Mouse (Mus musculus): ENCODE measurements around the gene Sp4. TPM values are rescaled to one million over a fixed set of nuclear protein-coding genes. Genes with fewer than 3 reads are reported as not detected.

Gene Sp4
- total RNA-seq (2022): 10 to 100 TPM in 2 of 4 experiments, 1 to 10 TPM in 2; 9.5 to 14.1 (median 11.7) TPM

DNA sequence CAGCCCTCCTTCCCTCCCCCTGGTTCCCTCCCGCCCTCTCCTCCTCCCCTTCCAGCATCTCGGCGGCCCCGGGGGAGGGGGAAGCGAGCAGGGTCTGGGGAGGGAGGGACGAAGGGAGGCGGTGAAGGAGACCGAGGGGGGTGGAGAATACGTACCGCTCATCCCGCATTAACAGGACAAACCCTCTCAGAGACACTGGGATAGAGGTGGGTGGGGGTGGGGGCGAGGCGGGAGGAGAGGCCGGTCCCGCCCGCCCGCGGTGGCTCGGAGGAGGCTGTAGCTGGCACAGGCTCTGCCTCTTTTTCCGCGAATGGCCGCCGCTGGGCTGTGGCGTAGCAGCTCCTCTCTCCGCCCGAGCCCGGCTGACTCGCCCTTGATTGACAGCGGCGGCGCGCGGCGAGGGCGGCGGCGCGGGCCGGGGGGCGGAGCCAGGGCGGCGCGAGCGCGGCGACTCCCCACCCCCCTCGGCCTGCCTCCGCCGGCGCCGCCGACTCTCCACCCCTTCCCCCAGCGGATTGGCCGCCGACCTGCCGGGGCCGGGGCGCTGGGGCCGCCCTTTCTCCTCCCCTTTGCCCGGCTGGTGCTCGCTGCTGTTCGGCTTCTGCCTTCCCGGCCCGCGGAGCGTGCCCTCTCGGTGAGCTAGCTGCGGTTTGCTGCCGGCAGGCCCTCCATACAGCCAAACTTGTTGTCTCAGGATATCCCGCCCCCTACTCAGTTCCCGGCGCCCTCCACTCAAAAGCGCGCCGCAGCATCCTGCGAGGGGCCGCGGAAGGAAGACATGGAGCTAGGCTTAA is at the start of gene Sp4:
Sp4 (minus strand) TSS at position 369 of the 794 bp plus-strand sequence.
- DNase-seq (ENCODE audit: low spot score): peak; percentile 91

GRCm38 (mm10) chr12:118339107-118339506 is 37.9 kb upstream of the Sp4 start:
- peak; percentile 7 for DNase-seq (ENCODE audit: low spot score)

DNA sequence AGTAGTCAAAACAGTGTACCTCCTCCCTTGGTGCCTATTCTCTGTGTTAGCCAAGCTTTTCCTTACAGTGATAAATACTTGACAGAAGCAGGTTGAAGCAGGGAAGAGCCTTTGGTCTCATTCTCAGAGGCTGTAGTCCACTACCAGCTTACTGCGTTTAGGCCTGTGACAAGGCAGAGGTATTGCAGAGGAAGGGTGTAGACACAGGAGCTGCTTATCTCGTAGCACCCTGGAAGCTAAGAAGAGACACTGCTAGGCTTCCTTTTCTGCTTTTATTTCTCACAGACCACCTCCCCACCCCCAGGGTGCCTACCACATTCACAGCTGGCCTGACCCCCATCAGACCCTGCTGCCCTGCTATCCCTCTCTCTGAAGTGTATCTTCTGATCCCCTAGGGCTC is 37.0 kb upstream of the Sp4 start:
- DNase-seq (ENCODE audit: low spot score): no peak

GRCm38 (mm10) chr12:118337291-118337690 is 36.1 kb upstream of the Sp4 start:
- no peak for DNase-seq (ENCODE audit: low spot score)

DNA sequence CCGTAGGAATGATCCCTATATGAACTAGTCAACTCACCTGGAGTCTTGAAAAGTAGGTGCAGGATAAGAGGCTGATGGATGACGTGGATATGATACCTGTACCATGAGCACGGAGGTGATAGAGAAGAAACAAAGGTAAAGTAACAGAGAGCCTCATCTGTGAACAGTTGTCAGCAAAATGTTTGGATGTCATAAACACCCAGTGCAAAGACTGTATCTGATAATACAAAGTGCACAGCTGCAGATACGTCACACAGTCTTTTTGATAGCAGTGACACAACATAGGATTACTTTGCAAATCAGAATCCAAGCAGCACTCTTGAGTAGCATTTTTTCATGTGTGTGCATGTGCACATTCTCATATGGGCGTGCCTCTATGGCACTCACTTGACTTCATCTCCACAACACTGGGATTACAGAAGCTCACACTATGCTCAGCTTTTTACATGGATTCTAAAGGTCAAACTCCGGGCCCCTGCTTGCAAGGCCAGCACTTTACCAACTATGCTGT is 27.6 kb upstream of the Sp4 start:
- DNase-seq (ENCODE audit: low spot score): no peak

DNA sequence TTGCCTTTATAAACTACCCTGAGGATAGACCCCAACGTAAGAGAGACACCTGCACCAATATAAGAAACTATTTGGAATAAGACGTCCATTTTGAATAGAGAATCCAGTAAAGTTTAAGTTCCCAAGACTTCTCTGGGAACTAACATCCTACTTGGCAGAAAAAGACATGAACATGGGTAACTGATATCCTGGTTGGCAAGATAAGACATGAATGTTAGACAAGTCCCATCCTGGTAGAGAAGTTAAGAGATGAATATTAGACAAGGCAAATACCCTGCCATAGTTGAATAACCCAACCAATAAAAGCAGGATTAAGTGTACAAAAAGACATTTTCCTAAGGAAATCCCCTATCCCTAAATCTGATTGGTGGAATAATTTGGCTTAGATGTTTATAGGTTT is 26.3 kb upstream of the Sp4 start:
- DNase-seq (ENCODE audit: low spot score): no peak

DNA sequence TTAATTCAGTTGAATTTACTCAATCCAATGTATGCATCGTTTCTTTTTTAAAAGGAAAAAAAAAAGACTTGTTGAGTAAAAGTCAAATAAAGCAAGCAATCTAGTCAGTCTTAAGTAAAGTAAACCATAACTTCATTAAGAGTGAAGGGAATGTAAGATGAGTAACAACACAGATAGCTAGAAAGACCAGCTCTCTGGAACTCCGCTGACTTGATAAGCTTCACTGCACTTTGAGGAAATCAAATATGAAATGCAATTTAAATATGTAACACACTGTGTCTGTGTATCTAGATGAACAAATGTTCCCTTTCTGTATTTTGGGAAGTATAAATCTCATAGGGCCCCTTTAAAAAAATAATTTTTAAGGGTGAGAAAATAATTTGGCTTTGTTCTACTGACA is 24.9 kb upstream of the Sp4 start:
- DNase-seq (ENCODE audit: low spot score): no peak

DNA sequence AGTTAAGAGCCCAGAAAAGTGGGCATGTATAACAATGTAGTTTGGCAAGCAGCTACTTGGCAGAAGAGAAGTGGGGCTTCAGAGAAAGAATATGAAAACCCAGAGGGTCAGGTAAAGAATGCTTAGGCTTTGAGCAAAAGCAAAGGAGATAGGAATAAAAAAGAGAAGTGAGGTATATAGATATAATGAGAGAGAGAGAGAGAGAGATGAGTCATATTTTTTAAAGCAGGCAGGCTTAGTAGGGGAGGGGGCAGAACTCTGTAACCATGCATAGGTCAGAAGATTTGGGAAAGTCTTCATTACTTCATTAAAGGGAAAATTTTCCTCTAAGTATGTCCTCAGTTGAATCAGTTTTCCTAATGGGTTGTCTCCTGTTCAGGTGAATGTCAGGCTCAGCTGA is 18.8 kb upstream of the Sp4 start:
- DNase-seq (ENCODE audit: low spot score): no peak

DNA sequence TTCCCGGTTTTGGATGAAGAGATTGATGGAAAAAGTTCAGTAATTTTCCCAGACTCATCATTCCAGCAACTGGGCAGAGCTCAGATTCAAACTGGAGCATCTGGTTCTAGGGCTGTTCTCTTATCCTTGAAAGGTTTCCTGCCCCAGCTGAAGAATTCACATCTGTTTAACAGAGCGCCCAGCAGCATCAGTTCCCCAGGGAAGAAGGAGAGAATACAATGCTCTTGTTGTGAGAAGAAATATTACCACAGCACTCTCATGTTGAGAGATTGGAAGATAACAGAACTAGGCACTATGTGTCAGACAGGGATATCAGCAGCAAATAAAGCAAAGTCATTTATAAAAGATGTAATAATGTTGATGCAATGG is 13.2 kb upstream of the Sp4 start:
- DNase-seq (ENCODE audit: low spot score): no peak

GRCm38 (mm10) chr12:118313805-118314476 is 12.7 kb upstream of the Sp4 start:
- no peak for DNase-seq (ENCODE audit: low spot score)

GRCm38 (mm10) chr12:118303586-118303985 is 2.3 kb upstream of the Sp4 start:
- no peak for DNase-seq (ENCODE audit: low spot score)

DNA sequence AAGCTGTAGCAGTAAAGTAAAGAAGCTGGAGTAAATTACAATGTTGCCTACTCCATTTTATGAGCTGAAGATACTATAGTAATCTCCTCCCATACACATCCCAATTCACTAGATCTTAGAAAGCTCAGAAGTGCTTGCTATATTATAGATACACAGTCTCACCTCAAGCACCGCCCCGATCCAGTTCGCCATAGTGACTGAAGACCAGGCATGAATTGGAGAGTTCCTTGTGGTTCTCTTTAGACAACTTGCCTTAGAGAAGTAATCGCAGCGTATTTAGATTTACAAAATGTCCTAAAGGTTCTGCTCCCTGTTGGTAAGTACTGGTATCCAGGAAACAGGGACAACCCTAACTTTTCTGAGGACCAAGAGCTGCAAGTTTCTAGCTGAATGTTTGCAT is 1.8 kb upstream of the Sp4 start:
- no peak for DNase-seq (ENCODE audit: low spot score)

DNA sequence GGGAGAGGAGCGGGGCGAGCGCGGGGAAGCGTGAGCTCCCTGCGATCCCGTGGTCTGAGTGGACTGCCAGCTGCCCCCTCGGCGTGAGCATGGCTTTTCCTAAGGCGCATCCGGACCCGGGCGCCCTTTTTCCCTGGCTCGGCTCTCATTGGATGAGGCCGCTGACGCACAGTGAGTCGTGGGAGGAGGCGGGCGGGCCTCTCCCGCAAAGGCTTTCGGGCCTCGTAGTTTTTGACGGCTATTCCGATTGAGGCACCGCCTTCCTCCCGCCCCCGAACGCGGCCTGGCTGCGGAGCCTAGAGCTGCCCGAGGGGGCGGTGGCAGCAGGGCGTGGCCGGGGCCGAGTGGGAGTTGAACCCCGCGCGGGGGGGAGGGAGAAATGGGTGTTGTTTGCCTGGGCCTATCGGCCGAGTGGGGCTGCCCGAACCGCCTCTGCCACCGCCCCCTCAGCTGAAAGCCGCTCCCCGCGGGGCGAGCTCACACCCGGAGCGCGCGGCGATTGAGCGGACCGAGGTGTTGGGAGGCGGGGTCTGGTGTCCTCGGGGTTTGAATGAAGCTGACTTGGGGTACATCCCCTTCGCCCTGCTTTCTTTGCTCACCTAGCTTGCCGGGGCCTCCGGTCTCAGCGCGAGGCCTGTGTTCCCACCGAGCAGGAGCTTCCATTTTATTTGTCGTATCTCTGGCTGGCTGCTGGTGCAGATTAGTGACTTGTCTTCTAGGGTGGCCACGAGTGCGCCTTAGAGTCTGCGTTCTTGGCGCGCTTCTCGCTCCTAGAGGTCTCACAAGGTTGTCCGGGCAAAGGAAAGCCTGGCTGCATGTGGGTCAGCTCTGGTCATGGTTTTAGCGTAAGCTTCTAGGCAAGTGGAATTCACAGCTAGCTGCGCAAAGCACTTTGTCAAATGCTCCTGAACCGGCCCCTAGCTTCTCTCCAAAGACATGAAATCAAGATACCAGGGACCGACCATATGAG is 911 bp upstream of the Sp4 start:
- DNase-seq (ENCODE audit: low spot score): peak; percentile 99

- DNase-seq (ENCODE audit: low spot score): no peak
Observed at GRCm38 (mm10) chr12:118300754-118301071, 527 bp downstream of the Sp4 start.

DNA sequence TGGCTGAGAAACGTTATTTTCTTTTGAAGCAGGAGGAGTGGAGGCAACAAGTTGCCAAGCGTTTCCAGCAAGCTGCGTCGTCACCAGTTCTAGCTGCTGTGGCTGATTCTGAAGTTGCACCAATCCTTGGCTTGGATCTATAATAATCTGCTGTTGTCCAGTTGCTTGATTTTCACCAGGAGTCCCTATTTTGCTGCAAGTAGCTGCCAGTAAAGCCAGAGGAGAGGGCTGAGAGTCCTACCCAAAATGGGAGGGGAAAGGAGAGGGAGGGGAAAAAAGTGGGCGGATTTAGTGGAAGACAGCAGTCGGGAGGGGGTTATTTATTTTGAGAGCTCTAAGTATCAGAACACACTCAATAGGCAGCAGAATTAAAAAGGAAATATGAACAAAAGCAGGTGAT is 1.3 kb downstream of the Sp4 start:
- DNase-seq (ENCODE audit: low spot score): peak; percentile 74

- DNase-seq (ENCODE audit: low spot score): no peak
Observed at GRCm38 (mm10) chr12:118299172-118299571, 2.1 kb downstream of the Sp4 start.

- DNase-seq (ENCODE audit: low spot score): no peak
Observed at GRCm38 (mm10) chr12:118298516-118298915, 2.7 kb downstream of the Sp4 start.

DNA sequence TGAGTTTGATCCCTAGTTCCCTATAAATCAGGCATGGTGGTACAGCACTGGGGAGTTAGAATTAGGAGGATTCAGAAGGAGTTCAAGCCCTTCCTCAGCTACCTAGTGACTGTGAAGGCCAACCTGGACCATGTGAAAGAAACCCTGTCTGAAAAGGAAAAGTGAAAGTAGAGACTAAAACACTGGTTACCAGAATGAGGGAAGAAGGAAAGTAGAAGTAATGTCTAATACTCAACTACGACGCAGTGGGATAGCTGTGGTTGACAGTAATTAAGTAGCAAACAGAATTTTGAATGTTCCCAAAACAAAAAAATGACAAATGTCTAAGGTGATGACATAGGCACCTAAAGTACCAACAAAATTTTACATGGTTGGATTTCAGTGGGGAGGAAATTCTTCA is 5.0 kb downstream of the Sp4 start:
- DNase-seq (ENCODE audit: low spot score): no peak

DNA sequence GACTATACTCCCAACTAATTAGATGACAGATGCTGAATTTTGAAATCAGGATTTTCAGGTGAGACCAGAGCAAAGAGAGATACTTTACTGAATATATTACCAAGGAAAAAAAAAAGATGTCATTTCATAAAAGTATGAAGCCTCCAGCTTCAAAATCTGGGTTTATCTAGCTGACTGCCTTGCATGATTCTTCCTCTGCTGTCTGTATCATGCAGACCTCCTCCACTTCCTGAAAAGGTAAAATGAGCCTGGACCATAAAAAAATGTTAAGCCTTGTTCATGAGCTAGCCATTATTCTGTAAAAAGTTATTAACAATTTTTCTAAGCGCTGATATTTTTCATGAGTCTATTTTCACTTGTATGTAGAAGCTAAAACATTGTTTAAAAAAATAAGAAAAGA is 5.4 kb downstream of the Sp4 start:
- DNase-seq (ENCODE audit: low spot score): no peak

GRCm38 (mm10) chr12:118288947-118289346 is 12.3 kb downstream of the Sp4 start:
- DNase-seq (ENCODE audit: low spot score): no peak

DNA sequence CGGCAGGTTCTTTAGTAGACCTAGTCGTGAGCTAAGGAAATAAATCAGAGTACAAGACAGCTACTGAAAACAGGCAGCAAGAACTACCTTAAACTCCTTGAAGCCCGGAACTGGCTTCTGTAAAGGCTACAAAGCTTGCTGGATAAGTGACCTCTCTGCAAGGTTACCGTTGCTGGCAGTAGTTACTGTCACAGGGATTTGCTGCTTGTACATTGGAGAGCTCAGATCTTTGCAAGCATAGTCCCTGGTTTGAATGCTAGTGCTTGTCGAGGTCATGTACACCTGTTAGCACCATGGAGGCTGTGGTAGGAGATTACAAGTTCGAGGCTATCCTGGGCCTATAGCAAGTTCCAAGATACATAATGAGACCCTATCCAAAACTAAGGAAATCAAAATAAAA is 16.1 kb downstream of the Sp4 start:
- DNase-seq (ENCODE audit: low spot score): no peak

- no peak for DNase-seq (ENCODE audit: low spot score)
Observed at GRCm38 (mm10) chr12:118281961-118282360, 19.3 kb downstream of the Sp4 start.

All from heart, adult 8-10 months (tissue).